Mouse (Mus musculus): Measurements from ENCODE around the gene Cyp2j5. TPM values are rescaled to one million over a fixed set of nuclear protein-coding genes. Genes with fewer than 3 reads are reported as not detected.

Cyp2j5 gene
- polyA plus RNA-seq, 1 experiment from 2014 or later, result not detected

Other genes starting within 250 kb of the Cyp2j5 start
- gene Cyp2j8, start 156.8 kb downstream of the Cyp2j5 start, polyA plus RNA-seq (2014; fragmentation: Nextera tagmentation; extraction: Ambion mirVana), result not detected in 2 replicates
- 4.4 and 5.4 TPM in 2 replicates for gene Cyp2j6, start 110.5 kb downstream of the Cyp2j5 start, polyA plus RNA-seq (2014; fragmentation: Nextera tagmentation; extraction: Ambion mirVana)
- 7.1 and 8.2 TPM in 2 replicates for gene Cyp2j9, start 72.6 kb downstream of the Cyp2j5 start, polyA plus RNA-seq (2014; fragmentation: Nextera tagmentation; extraction: Ambion mirVana)
- not detected in 2 replicates for gene Gm12695, start 121.0 kb upstream of the Cyp2j5 start, polyA plus RNA-seq (2014; fragmentation: Nextera tagmentation; extraction: Ambion mirVana)